Mouse (Mus musculus): Measurements from ENCODE around the gene Pacsin2. TPM values are rescaled to one million over a fixed set of nuclear protein-coding genes. Genes with fewer than 3 reads are reported as not detected.
"Not testable (repeated sequence)": the region's sequence is repeated elsewhere in the genome, so short reads cannot be mapped to it uniquely, and the experiment has no call there.

The Pacsin2 gene
- polyA plus RNA-seq, 1 experiment from 2014 or later, result 24.8 TPM

GRCm38 (mm10) chr15:83408692-83409442 is 55.5 kb downstream of the Pacsin2 start:
- Histone ChIP-seq H3K4me1 (no peaks in the 10 kb centered on the region), H3K9ac (no peak overlapping the region), H3K27me3 (replicated peaks) (no peaks in the 10 kb centered on the region), H3K4me2 (no peak overlapping the region), H3K9me3 (no peaks in the 10 kb centered on the region), H3K36me3 (replicated peaks) (no peaks in the 10 kb centered on the region), H3K27ac (no peak overlapping the region), H3K4me3 (no peak overlapping the region)
- ATAC-seq (replicated peaks), result no peak
- WGBS, result 68% methylated on average over 8 of the region's 8 CpGs

GRCm38 (mm10) chr15:83408216-83408615 is 56.2 kb downstream of the Pacsin2 start:
- Histone ChIP-seq H3K27ac (no peak overlapping the region), H3K4me2 (no peak overlapping the region), H3K9me3 (no peaks in the 10 kb centered on the region), H3K36me3 (replicated peaks) (no peaks in the 10 kb centered on the region), H3K4me3 (no peak overlapping the region), H3K9ac (no peak overlapping the region), H3K4me1 (no peaks in the 10 kb centered on the region), H3K27me3 (replicated peaks) (no peaks in the 10 kb centered on the region)
- WGBS, result 86% methylated on average over 5 of the region's 5 CpGs
- ATAC-seq (replicated peaks), result no peak

GRCm38 (mm10) chr15:83407502-83407901 is 56.9 kb downstream of the Pacsin2 start:
- H3K27me3 ChIP-seq (replicated peaks), result no peaks in the 10 kb centered on the region
- WGBS, result 82% methylated on average over 5 of the region's 5 CpGs
- no peaks in the 10 kb centered on the region for H3K9me3 ChIP-seq
- ATAC-seq (replicated peaks), result no peak
- no peak overlapping the region for H3K4me3 ChIP-seq
- H3K9ac ChIP-seq, result no peak overlapping the region
- H3K36me3 ChIP-seq (replicated peaks), result no peaks in the 10 kb centered on the region
- no peak overlapping the region for H3K4me2 ChIP-seq
- H3K27ac ChIP-seq, result no peak overlapping the region
- H3K4me1 ChIP-seq, result no peaks in the 10 kb centered on the region

- 87% methylated on average over 18 of the region's 40 CpGs for WGBS
- H3K4me1 ChIP-seq; H3K27ac ChIP-seq; H3K9ac ChIP-seq; H3K4me3 ChIP-seq; H3K9me3 ChIP-seq; H3K36me3 ChIP-seq (replicated peaks); H3K4me2 ChIP-seq; H3K27me3 ChIP-seq (replicated peaks): not testable (repeated sequence)
- peak; percentile 48; the same call in 1 of the 2 replicates for ATAC-seq (replicated peaks)
These were observed 58.5 kb downstream of the Pacsin2 start for GRCm38 (mm10) chr15:83405866-83406265.

GRCm38 (mm10) chr15:83404008-83404407 is 60.4 kb downstream of the Pacsin2 start:
- no peak overlapping the region for H3K27ac ChIP-seq
- H3K9ac ChIP-seq, result no peak overlapping the region
- H3K4me2 ChIP-seq, result no peak overlapping the region
- H3K27me3 ChIP-seq (replicated peaks), result no peaks in the 10 kb centered on the region
- no peaks in the 10 kb centered on the region for H3K36me3 ChIP-seq (replicated peaks)
- WGBS, result 85% methylated on average over 3 of the region's 3 CpGs
- no peaks in the 10 kb centered on the region for H3K9me3 ChIP-seq
- ATAC-seq (replicated peaks), result no peak
- H3K4me1 ChIP-seq, result no peaks in the 10 kb centered on the region
- H3K4me3 ChIP-seq, result no peak overlapping the region

GRCm38 (mm10) chr15:83403016-83403415 is 61.4 kb downstream of the Pacsin2 start:
- Histone ChIP-seq H3K4me1 (no peaks in the 10 kb centered on the region), H3K4me2 (no peak overlapping the region), H3K27me3 (replicated peaks) (no peaks in the 10 kb centered on the region), H3K4me3 (no peak overlapping the region), H3K9me3 (no peaks in the 10 kb centered on the region), H3K9ac (no peak overlapping the region), H3K27ac (no peak overlapping the region), H3K36me3 (replicated peaks) (no peaks in the 10 kb centered on the region)
- no peak for ATAC-seq (replicated peaks)
- 40% methylated on average over 5 of the region's 5 CpGs for WGBS

GRCm38 (mm10) chr15:83392722-83393121 is 71.7 kb downstream of the Pacsin2 start:
- 89% methylated on average over 2 of the region's 2 CpGs for WGBS
- H3K4me3 ChIP-seq, result no peak overlapping the region
- H3K4me1 ChIP-seq, result 0 out of 2 replicates have a peak, but pooled peaks cover 3% of the 10 kb centered on the region
- no peaks in the 10 kb centered on the region for H3K9me3 ChIP-seq
- H3K4me2 ChIP-seq, result no peak overlapping the region
- H3K36me3 ChIP-seq (replicated peaks), result no peaks in the 10 kb centered on the region
- ATAC-seq (replicated peaks), result no peak
- no peak overlapping the region for H3K27ac ChIP-seq
- no peaks in the 10 kb centered on the region for H3K27me3 ChIP-seq (replicated peaks)
- no peak overlapping the region for H3K9ac ChIP-seq

GRCm38 (mm10) chr15:83387911-83388310 is 76.5 kb downstream of the Pacsin2 start:
- H3K27ac ChIP-seq, result no peak overlapping the region
- no peak for ATAC-seq (replicated peaks)
- no peaks in the 10 kb centered on the region for H3K4me1 ChIP-seq
- no peak overlapping the region for H3K9ac ChIP-seq
- no peak overlapping the region for H3K4me2 ChIP-seq
- no peak overlapping the region for H3K4me3 ChIP-seq
- no peaks in the 10 kb centered on the region for H3K27me3 ChIP-seq (replicated peaks)
- H3K36me3 ChIP-seq (replicated peaks), result no peaks in the 10 kb centered on the region
- WGBS, result 81% methylated on average over 2 of the region's 2 CpGs
- H3K9me3 ChIP-seq, result no peaks in the 10 kb centered on the region

- no peaks in the 10 kb centered on the region for H3K36me3 ChIP-seq (replicated peaks)
- no peaks in the 10 kb centered on the region for H3K27me3 ChIP-seq (replicated peaks)
- H3K4me2 ChIP-seq, result no peak overlapping the region
- no peak overlapping the region for H3K9ac ChIP-seq
- no peak overlapping the region for H3K27ac ChIP-seq
- H3K4me3 ChIP-seq, result no peak overlapping the region
- WGBS, result 85% methylated on average over 2 of the region's 2 CpGs
- no peaks in the 10 kb centered on the region for H3K4me1 ChIP-seq
- no peak for ATAC-seq (replicated peaks)
- H3K9me3 ChIP-seq, result no peaks in the 10 kb centered on the region
These were observed 80.8 kb downstream of the Pacsin2 start for GRCm38 (mm10) chr15:83383633-83384032.

GRCm38 (mm10) chr15:83383136-83383535 is 81.3 kb downstream of the Pacsin2 start:
- Histone ChIP-seq H3K9ac (no peak overlapping the region), H3K27me3 (replicated peaks) (no peaks in the 10 kb centered on the region), H3K4me1 (no peaks in the 10 kb centered on the region), H3K4me2 (no peak overlapping the region), H3K27ac (no peak overlapping the region), H3K36me3 (replicated peaks) (no peaks in the 10 kb centered on the region), H3K9me3 (no peaks in the 10 kb centered on the region), H3K4me3 (no peak overlapping the region)
- 95% methylated on average over 5 of the region's 5 CpGs for WGBS
- no peak for ATAC-seq (replicated peaks)

GRCm38 (mm10) chr15:83382467-83382866 is 81.9 kb downstream of the Pacsin2 start:
- H3K27ac ChIP-seq, result no peak overlapping the region
- no peak for ATAC-seq (replicated peaks)
- no peaks in the 10 kb centered on the region for H3K27me3 ChIP-seq (replicated peaks)
- H3K9ac ChIP-seq, result no peak overlapping the region
- no peaks in the 10 kb centered on the region for H3K9me3 ChIP-seq
- H3K4me1 ChIP-seq, result no peaks in the 10 kb centered on the region
- no peaks in the 10 kb centered on the region for H3K36me3 ChIP-seq (replicated peaks)
- 96% methylated on average over 4 of the region's 4 CpGs for WGBS
- no peak overlapping the region for H3K4me2 ChIP-seq
- no peak overlapping the region for H3K4me3 ChIP-seq

- no peak overlapping the region for H3K4me3 ChIP-seq
- H3K4me1 ChIP-seq, result no peaks in the 10 kb centered on the region
- 89% methylated on average over 4 of the region's 4 CpGs for WGBS
- no peak overlapping the region for H3K27ac ChIP-seq
- no peaks in the 10 kb centered on the region for H3K36me3 ChIP-seq (replicated peaks)
- H3K4me2 ChIP-seq, result no peak overlapping the region
- ATAC-seq (replicated peaks), result no peak
- no peak overlapping the region for H3K9ac ChIP-seq
- H3K27me3 ChIP-seq (replicated peaks), result no peaks in the 10 kb centered on the region
- no peaks in the 10 kb centered on the region for H3K9me3 ChIP-seq
These were observed 87.3 kb downstream of the Pacsin2 start for GRCm38 (mm10) chr15:83377153-83377552.

GRCm38 (mm10) chr15:83375136-83375535 is 89.3 kb downstream of the Pacsin2 start:
- 70% methylated on average over 4 of the region's 4 CpGs for WGBS
- no peaks in the 10 kb centered on the region for H3K4me1 ChIP-seq
- no peaks in the 10 kb centered on the region for H3K9me3 ChIP-seq
- H3K27me3 ChIP-seq (replicated peaks), result no peaks in the 10 kb centered on the region
- no peak overlapping the region for H3K27ac ChIP-seq
- H3K4me2 ChIP-seq, result no peak overlapping the region
- no peak overlapping the region for H3K9ac ChIP-seq
- H3K4me3 ChIP-seq, result no peak overlapping the region
- ATAC-seq (replicated peaks), result no peak
- H3K36me3 ChIP-seq (replicated peaks), result no peaks in the 10 kb centered on the region
